Mouse (Mus musculus): ENCODE results near the gene Ypel1.
A peak's percentile ranks its signal among the peaks of the same experiment; 100 is the strongest.

The Ypel1 gene

DNA sequence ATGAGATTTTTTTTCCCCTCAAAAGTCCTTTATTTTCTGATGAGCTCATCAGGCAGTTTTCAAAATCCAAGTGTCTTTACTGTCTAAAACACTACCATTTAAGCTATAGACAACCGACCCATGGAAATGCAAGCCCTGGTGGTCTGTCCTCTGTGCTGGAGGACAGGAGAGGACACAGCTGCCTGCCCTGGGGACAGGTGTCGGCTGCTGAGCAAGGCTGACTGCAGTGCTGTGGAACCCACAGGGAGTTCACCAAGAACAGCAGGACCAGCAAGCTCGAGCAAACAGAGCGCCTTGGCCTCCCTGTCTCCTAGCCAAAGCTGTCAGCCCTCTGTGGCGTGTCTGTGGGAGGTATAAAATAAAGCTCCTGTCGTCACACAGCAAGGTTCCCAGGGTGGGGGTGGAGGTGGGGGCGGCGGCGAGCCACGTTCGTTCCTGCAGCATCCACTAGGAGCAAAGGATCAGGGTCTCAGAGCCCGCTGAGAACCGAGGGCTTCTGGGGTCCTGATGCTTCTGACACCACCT, 17.2 kb downstream of the Ypel1 start:
- peak; percentile 48 to 59 for DNase-seq (ENCODE audit: low spot score in 2 of 2)

DNA sequence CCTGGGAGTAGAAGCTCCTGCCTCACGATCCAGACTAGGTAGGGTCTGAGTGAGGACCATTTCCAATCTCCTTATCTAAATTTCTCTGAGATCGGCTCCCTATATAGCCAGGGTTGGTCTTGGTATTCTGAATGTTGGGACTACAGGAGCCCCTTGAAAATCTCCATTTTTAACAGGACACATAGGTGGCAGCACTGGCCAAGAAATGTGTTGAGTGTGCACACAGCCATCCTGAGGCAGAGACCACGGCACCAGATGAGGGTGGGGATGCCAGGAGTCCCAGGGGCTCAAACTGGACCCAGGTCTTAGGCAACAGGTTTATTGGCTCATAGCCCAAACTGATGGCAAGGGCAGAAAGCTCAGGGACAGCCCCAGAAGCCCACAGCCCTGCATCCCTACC, 18.9 kb downstream of the Ypel1 start:
- DNase-seq (ENCODE audit: low spot score in 2 of 2) = no peak

DNA sequence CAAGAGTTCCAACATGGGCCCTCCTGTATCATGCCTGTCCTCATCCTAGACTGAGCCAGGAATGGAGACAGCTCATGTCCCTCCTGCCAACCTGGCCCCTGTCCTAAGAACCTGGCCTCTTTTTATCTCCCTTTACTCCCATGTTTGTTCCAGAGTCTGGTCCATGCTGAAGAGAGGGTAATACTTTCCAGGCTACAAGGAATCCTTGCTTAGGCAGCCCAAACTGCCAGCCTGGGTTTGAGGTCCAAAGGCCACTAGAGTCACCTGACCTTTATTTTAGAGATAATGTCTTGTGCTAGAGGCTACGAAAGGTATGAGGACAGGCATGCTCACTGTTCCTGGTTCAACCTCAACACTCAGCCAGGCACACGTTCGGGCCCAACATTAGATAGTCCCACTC, 27.4 kb downstream of the Ypel1 start:
- DNase-seq (ENCODE audit: low spot score in 2 of 2) = no peak

DNA sequence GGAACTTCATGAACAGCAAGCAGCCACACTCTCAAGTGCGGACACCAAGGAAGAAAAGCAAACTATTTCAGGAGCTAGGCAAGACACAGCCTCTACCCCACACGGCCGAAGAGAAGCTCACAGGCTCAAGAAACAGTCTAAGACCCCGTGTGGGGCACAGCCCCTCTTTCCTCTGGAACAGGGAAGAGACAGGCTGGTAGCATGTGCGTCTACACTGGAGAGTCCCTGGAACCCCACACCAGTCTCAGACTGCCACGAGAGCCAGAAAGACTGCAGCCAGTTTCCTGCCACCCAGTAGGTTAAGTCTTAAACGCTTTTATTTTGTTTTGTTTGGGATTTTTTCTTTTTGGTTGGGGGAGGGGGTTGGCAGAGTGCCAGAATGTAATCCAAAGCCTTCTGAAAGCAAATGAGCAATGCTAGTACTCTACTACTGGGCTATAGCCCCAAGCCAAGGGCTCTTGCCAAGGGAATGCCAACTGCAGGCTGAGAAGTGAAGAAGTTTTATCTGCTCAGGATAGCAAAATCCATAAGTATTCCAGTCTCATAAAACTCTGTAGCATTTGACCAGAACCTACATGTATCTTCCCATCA, 33.2 kb downstream of the Ypel1 start:
- no peak for DNase-seq (ENCODE audit: low spot score in 2 of 2)

DNA sequence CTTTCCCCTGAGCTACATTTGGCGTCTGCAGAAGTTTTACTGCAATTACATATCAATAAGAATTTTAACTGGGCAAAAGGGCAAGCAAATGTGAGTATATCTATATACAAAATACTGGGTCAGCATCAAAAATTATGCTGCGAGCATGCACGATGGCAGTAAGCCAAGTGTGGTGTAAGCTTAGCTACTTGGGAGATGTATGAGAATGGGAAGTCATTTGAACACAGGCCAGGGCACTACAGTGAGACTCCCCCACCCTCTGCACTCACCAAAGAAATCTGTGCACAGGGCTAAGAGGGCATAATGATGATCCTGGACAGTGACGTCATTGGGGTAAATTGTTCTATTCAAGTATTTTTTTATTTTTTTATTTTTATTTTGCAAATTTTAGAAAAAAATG, 35.1 kb downstream of the Ypel1 start:
- no peak for DNase-seq (ENCODE audit: low spot score in 2 of 2)

DNA sequence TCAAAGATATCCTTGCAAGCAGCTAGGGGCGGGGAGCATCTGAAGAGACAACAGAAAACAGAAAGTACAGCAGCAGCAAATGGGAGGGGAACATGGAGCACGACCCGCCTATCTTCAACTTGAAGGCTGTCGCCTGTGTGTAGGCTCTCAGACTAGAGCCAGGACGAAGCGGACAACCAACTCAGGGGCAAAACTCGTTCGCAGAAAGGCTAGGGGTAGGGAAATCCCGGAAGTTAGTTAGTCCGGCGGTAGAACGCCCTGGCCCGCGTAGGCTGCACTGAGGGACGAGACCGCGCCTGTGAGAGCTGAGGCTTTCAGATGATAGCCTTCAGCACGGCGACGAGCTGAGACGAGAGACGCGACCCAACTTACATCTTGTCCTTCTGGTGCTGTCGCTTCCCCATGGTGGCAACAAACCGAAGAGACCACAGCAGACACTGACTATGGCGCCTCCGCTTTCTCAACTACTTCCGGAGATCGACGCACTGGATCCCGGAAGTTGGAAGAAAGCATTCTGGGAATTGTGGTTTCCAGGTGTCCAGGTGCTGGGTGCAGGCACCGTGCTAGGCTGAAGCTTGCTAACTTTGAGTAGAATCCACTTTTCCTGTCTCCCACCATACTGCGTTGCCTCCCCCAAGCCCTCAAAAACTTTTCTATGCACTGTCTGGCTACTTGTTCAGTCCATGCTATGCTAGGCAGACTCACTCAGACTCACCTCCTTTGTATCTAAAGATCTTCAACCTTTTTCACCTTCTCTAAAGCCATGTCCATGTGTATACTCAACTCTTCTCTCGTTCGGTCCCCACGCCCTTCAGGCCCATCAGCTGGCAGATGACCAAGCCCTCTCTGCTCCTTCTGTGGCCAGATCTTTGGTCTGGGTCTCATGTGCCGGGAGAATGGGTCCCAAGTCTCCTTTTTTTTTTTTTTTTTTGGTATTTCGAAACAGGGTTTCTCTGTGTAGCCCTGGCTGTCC, 41.6 kb downstream of the Ypel1 start, which contains the start of gene Ppil2:
TSS of gene Ppil2 (minus strand) at position 487 of the 973 bp plus-strand sequence.
- peak; percentile 77 to 81 for DNase-seq (ENCODE audit: low spot score in 2 of 2)

DNA sequence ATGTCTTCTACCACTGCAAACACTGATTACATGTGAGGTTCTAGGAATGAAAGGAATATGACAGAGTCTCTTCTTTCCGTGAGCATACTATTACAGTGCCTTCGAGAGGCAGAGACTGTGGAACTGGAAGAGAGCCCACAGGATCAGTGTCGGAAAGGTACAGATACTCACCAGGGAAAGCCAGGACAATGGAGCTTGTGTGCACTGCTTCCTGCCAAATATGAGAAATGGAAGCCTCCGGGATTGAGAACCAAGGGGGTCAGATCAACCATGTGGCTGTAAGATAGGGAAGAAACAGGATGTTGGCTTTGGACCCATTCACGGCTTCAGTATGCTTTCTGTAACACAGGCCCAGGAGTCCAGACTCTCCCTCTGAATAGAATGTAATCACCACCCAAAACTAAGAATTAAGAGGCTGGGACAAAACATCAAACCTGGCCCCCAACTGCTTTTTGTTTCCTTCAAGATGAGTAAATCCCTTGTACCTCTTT, 47.9 kb downstream of the Ypel1 start:
- no peak for DNase-seq (ENCODE audit: low spot score in 2 of 2)

DNA sequence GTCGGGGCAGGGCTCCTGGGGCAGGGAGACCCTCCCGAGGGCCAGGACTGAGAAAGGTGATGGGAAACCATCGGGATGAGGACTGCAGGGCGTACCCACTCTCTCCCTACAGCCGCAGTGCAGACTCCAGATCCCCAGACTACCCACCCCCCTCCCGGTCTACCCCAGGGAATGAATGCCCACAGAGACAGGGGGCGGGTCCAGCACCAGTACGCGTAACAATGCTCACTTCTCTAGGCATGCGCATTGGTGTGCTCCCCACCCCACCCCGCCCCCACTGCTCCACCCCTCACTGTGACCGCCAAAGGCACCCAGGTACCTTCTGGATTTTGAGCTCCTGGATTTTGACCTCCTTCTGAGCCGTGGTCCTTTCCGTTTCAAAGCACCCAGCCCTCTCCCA, 52.1 kb downstream of the Ypel1 start:
- no peak for DNase-seq (ENCODE audit: low spot score in 2 of 2)

DNA sequence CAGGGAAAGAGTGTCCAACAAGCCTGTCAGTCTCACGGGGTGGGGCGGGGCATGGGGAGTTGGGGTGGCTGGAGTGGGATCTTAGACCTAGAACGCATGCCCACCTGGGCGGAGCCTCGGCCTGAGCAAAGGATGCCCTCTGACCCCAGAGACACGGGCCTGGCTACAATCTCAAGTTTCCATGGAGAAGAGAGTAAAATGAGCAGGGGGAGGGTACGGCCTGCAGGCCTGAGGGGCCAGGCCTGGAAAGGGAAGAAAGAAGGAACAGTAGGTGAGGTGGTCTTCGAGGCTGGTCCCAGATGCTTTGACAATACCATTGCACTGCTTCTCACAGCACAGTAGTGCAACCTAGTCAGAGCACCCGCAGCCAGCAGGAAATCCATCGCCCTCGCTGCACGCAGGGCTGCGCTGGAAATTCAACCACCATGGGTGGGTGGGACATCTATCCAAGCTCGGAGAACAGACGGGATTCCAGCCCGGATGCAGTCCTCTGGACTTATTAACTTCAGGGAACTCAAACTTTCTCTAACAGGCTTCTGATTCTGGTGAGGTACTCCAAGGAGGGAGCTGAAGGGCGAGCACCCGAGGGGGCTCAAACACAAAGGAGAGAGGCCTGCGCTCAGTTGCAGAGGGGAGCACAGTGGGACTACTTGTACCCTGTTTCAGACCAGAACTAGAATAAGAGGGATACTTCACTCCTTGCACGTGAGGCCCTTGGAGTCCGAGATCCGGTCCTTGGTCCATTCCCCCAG, 54.8 kb downstream of the Ypel1 start:
- no peak for DNase-seq (ENCODE audit: low spot score in 2 of 2)

DNA sequence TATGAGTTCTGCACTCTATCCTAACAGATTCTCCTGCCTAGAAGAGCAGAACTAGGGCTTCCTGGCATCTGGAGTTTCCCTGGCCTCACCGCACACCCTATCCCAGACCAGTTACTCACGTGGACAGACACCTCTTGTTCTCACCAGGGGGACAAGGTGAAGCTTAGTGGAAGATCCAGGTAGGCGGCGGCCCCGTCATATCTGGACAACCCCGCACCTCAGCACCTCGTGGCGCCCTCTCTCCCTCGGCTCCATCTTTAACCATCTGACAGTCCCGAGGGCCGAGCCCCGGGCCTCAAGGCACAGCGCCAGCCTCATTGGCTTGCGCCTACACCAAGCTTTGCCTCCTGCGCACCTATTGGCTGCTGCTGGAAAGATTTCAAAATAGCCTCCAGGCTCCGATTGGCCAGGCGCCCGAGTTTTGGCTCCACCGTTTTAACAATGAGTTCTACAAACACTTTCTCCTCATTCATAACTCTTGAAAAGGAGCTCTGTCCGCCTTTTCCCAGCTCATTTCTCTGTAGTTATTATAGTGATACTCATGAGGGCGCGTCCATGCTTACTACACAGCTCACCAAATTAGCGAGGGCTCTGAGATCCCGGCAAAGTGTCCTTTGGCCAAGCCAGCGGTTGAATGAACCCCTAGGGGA, 55.5 kb downstream of the Ypel1 start, which contains the start of gene 2610318N02Rik:
TSS of gene 2610318N02Rik (minus strand) at position 297 of the 650 bp plus-strand sequence.
- peak; percentile 72 to 81 for DNase-seq (ENCODE audit: low spot score in 2 of 2)

DNA sequence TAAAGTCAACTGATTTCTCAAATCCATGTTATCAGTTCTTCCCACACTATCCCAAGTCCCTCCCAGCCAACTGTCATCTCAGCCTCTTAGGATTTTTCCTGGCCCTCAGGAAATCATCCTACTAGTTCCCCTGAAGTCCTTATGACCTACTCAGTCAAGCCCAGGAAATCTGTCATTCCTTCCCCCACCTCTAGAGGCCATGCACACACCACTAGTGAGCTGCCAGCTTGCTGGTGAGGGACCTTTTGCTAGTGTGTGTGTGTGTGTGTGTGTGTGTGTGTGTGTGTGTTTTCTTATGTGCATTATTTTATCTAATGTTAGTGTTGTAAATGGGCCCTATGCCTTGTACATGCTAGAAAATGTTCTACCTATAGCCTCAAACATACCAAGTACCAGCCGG, 57.8 kb downstream of the Ypel1 start:
- peak; percentile 31 to 54 for DNase-seq (ENCODE audit: low spot score in 2 of 2)

DNA sequence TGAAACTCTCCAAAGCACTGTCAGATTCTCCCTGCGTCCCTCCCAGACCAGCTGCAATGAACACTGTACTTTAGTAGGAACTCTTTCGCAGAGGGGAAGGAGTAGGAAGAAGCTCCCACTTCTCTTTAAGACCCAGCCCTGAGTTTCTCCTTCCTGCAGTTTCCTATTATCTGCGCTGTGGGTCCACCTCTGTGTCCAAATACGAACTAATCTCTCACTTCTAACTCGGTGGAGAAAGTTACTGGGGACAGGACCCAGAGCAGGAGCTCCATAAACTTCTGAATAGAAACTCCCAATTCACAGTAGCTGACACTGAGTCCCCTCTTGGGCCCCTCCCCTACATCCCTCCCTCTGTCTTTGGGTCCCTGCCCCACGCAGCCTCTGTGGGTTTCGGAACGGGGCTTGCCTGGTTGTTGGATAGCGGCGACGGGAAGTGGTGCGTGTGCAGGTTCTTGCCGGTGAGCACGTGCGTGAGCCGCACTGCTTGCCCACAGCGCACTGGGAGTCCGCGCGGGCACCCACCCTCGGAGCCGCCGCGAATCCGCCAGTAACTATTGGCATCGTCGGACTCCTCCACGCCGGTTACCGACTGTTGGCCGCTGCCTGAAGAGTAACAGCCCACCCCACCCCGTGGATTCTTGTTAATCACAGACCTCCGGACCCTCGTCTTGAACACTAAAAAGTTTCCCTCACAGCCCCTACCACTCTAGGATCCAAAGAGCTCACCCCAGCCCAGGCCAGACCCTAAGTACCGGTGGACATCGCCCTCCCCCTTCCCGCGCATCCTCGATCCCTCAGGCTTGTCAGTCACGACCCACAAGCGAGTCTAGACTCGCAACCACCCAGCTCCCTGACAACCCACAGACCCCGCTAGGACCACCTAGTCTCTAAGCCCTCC, 61.9 kb downstream of the Ypel1 start:
- peak in 1 of 2 experiments; percentile 28 for DNase-seq (ENCODE audit: low spot score in 2 of 2)

DNA sequence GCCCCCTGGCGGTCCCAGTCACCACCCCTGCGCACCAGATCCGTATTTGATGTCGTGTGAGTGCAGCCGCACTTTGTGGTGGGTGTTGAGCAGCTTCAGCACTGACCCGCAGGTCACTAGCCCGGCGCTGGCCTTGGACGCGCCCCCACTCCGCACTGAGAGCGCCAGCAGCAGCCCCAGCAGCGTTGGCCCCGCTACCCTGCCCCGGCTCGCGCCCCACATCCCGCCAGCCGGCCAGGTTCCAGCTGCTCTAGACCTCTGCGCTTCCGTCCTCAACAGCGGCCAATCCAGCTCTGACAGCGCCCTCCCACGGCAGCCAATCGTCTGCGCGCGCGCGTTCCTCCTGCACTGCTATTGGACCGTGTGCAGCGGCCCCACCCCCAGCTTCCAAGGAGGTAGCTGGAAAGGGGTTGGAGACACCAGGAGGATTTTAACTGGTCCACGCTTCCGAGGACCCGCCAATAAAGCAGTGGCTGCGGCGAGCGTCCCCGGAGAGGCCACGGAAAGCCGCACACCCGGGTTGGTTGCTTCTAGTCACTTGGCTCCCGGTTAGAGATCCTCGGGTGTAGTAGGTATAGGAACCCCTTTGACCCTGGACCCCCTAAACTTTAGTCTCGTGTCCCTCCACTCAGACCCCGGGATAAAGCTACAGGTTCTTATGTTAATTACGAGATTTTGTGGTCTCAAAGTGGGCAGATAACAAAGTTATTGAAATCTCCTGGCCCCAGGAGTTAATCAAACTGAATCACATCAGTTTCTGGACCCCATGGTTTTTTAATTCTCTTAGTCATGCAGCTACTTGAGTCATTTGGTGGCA, 62.8 kb downstream of the Ypel1 start, which contains the start of gene Sdf2l1:
TSS of gene Sdf2l1 (minus strand) at position 295 of the 817 bp plus-strand sequence.
- DNase-seq (ENCODE audit: low spot score in 2 of 2) = peak; percentile 98 to 99

DNA sequence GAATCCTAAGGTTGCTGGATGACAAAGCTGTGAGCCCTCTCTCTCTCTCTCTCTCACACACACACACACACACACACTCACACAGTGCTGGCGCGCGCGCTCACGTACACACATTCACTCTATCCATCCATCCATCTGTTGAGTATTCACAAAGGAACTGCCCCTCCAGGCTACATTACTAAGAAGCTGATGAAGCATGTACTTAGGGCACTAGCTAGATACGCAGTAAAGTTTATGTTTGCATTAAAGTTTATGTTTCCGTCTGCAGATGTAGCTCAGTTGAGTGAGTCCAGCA, 63.4 kb downstream of the Ypel1 start:
- no peak for DNase-seq (ENCODE audit: low spot score in 2 of 2)

Measured in right cerebral cortex, adult 2 months (tissue).